Mouse (Mus musculus): ENCODE results near the gene Cdc42ep5.

Cdc42ep5 gene

DNA sequence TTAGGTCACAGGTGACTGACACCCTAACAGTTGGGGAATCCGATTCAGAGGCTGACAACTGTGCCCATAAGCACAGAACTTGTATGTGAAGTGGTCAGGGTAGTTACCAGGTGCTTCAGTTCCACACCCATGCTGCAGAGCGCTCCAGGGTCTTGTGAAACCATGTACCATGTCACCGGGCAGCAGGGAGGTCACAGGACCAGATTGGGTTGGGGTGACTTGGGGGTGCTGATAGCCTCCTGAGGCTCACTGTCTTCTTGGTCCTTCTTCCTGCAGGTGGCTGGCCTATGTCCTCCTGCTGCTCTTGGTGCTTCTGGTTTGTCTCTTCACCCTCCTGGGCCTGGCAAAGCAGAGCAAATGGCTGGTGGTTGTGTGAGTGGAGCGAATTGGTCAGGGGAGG is 36.8 kb downstream of the Cdc42ep5 start:
- no peak for DNase-seq (ENCODE audit: extremely low read depth, low read depth)

DNA sequence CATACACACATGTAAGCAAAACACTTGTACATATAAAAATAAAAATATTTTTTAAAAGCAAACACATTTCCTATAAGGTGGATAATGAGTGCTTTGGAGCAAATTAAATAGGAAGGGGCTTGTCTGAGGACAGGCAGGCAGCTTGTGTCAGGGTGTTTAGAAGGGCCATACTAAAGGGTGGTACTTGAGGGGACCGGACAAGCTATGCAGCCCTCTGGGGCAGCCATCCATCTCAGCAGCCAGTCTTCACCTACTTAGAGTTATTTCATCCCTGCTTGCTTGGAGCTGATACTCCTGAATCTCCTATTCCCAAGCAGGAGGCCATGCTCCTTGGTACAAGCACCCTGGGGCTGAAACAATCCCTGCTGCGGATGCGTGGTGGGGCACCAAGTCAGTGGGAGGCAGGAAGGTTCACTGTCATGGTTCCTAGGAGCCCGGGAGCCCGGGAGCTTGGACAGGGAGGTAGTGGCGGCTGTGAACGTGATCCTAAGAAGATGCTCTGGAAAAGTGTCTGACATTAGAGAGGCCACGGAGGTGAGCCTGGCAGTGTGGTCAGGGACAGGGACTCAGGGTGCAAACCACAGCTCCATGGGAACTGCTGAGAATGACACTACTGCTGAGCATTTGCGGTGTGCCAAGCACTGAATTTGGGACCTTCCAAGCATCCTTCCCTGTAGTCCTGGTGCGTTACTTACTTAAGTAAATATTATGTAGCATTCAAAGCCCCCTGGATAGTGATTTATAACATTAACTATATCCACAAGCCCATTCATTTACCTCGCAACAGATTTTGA is 37.5 kb downstream of the Cdc42ep5 start:
- DNase-seq (ENCODE audit: extremely low read depth, low read depth) = no peak

DNA sequence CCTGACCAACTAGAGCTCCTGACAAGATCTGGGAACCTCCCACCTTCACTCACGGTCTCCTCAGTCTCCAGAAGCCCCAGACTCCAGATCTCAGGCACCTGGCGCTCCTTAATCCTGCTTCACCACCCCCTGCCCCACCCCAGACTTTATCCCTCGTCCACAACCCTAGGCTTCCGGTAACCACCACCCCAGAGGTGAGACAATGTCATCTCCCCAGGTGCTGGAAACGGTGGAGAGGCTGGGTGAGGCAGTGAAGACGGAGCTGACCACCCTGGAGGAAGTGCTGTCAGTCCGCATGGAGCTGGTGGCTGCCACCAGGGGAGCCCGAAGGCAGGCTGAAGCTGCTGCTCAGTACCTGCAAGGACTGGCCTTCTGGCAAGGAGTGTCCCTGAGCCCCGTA is 39.4 kb downstream of the Cdc42ep5 start:
- DNase-seq (ENCODE audit: extremely low read depth, low read depth) = no peak

DNA sequence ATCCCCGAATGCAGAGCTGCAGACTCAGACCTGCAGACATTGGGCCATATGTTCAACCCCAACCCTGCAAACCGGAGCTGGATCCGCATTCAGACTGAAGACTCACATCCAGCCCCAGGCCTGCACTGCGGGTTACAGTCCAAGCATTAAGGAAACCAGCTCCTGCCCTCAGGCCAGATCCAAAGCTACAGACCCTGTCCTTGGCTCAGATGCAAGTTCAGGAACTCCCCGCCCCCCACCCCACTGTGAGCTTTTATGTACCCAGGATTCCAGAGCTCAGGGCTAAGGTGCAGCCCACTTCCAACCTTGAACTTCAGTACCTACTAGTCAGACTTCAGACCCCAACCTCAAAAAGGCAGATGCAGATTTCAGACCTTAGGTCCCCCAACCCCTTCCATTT is 39.8 kb downstream of the Cdc42ep5 start:
- DNase-seq (ENCODE audit: extremely low read depth, low read depth) = no peak

DNA sequence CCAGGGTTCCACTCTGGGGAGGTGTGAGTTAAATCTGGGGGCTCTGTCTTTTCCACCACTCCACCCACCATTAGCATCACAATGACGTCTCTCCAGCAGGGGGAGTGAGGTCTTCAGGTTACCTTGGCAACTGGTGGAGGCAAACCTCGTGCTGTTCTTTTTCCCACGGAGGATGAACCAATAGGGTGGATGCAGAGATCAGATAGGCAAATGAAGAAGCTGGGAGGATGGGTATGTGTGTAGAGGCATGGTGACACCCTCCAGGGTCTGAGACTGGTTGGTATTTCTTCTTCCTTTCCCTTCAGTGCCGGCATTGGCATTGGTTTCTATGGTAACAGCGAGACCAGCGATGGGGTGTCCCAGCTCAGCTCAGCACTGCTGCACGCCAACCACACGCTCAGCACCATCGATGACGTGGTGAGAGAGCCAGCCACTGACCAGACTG is 40.3 kb downstream of the Cdc42ep5 start:
- DNase-seq (ENCODE audit: extremely low read depth, low read depth) = no peak

DNA sequence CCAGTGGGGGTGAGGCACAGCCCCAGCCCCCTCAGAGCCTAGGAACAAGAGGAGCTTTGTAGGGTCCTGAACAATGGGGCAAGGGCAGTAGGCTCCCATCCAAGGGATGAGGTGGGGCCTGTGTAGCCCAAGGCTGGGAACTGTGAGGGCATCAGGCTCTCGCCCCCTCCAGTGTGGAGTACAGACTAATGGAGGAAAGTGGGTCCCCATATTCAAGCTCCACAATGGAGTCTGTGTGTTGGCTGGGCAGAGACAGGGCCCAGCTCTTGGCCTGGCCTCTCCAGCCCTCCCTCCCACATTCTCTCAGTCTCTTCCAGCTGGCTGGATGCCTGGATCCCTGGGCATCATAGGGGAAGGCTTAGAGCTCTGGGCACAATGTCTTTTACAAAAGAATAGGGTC is 40.9 kb downstream of the Cdc42ep5 start:
- DNase-seq (ENCODE audit: extremely low read depth, low read depth) = no peak

DNA sequence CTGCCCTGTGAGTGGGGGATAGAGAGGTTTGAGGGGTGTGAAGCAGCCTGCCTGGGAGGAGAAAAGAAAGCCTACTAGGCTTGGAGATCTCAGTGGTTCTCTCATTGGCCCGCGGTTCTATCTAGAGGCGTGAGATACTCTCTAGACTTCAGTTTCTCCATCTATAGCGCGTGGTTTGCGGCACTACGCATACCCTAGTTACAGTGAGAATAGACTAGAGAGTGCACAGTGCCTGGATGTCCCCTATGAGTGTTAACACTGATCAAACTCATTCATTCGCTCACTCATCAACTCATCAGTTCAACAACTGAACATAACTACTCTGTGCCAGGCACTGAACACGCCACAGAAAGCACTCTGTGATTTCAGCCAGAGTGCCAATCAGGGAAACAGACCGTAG is 41.9 kb downstream of the Cdc42ep5 start:
- no peak for DNase-seq (ENCODE audit: extremely low read depth, low read depth)

DNA sequence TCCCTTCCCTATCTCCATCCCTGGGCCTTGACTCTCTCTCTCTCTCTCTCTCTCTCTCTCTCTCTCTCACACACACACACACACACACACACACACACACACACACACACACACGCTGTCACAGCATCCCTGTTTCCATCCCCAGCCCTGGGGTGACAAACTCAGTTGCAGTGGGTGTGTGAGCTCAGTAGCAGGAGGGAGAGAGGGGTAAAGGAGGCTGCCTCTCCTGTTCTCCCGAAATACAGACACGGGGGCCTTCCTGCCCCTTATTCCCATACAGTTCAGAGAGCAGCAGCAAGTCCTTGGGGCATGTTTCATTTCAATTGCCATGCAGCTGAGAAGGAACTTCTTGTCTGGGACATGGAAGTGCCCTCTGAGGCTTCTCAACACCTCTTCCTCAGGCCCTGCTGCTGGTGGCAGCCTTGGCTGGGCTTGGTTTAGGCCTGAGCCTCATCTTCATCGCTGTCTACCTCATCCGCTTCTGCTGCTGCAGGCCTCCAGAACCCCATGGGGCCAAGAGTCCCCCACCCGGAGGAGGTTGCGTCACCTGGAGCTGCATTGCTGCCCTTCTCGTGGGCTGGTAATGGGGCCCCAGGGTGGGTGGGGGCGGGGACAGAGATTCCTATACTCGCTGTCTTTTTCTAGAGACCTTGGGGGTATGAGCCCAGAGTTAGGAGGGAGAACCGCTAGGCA is 42.4 kb downstream of the Cdc42ep5 start:
- no peak for DNase-seq (ENCODE audit: extremely low read depth, low read depth)

DNA sequence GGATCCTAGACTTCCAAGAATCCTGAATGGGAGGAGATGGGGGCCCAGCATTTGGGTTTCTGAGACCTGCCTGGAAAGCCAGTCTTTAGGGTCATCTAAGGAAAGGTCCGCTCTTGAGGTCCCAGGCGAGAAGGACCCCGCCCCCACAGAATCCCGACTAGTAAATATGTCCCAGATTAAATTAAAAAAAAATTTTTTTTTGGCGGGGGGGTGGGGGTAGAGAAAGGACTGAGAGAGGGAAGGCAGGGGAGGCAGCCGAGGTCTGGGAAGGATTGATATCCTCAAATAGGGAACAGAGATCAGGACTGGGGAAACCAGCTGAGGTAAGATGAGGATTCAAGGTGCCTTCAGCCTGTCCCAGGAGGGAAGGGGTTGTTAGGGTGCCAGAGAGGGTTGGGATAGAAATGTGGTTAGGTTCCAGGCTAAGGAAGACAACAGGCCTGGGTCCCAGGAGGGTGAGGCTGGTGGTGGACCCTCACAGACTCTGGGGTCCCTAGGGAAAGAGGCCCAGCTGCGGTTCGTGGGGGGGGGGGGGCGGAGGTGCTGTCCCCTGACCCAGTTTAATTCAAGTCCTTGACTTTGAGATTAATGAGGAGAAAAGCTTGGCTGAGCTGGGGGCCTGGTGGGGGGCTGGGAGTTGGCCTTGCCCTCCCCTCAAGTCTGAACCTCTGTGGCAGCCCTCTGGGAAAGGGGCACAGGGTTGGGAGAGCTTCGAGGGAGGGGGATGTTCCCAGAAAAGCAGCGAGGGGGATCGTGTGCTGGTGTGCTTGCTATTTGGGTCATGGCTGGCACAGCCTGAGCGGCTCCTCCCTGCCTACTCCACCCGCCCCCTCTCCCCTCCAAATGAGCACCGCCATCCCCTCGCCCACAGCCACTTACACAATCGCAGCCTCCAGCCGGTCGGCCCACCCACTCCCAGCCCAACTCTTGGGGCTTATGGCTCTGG is 44.4 kb downstream of the Cdc42ep5 start:
- no peak for DNase-seq (ENCODE audit: extremely low read depth, low read depth)

DNA sequence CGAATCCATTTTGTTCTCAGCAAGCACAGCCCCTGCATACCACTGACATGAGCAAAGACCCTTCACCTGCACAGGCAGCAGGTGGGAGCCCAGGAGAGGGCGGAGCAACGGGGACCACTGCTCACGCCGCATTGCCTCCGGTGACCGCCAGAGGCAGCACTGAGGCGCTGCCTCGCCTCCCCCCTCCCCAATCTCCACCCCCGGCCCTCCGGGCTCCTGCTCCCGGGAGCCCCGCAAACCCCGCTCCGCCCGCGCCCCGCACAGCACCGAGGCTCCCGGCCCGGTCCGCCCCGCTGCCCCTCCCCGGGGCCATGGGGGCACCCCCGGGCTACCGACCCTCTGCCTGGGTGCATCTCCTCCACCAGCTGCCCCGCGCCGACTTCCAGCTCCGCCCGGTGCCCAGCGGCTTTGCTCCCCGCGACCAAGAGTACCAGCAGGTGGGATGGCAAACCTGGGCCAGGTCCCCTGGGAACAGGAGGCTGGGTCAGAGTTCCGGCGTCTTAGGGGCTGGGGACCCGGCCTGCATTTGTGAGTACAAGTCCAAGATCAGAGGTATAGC is 45.2 kb downstream of the Cdc42ep5 start, which contains the start of gene Ttyh1:
TSS of gene Ttyh1 (plus strand) at position 65 of the 559 bp plus-strand sequence.
- DNase-seq (ENCODE audit: extremely low read depth, low read depth) = no peak

DNA sequence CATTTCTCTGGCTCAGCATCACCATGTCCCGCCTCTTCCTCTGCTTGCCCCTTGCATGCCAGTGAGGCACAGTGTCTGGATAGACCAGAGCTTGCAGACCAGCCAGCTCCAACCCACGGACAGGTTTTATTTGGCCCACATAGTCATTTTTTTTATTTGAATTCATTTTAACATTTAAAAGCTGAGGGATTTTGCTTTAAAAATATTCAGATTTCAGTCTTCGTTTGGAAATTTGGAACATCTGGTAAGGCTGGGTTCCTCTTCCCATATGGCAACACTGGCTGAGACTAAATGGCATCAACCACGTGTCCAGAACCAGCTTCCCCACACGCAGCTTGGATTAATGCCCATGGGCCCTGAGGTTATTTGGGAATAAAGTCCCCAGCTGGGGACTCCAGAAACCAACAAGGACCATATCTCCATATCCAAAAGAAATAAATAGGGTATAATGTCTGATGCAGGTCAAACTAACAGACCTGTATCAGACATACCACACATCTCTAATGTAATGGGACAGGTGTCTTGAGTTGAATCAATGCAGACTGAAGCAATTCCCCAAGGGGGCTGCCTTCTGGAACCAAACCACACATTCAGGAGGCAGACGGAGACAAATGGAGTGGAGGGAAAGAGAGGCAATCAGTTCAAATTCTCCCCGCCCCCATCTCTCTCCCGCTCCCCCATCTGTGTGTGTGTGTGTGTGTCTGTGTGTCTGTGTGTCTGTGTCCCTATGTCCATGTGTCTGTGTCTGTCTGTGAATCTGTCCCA is 47.4 kb downstream of the Cdc42ep5 start:
- DNase-seq (ENCODE audit: extremely low read depth, low read depth) = no peak

DNA sequence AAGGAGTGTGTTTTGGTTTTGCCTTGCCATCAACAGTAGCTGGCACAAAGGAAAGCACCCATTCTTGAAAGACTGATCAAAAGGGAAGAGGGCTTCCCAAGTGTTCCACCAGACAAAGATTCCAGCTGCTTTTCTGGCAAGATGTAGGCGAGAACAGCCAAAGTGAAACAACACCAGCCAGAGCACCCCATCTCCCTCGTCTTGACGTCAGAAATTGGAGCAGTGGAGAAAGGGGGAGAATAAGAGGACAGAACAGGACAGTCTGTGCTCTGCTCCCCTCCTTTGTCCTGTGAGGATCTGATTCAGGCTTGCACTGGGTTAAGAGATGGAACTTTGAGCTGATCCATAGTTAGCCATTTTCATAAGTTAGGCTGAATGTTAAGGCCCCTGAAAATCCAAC is 52.9 kb downstream of the Cdc42ep5 start:
- DNase-seq (ENCODE audit: extremely low read depth, low read depth) = no peak

DNA sequence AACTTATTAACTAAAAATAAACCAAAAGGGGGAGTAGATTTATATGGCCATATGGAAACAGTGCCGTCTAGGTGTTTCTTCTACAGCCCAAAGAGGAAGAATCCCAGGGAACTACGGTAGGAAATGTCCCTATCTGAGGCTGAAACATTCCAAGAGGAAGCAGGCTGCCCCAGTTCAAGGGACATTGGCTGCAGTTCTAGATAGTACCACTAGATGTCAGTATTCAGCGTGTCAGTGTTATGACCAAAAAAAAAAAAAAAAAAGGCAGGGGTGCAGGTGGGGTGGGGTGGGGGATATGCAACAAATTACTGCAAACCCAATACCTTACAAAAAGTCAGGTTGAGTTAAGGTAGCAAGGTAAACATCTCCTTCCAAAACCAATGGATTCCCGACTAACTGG is 61.2 kb downstream of the Cdc42ep5 start:
- DNase-seq (ENCODE audit: extremely low read depth, low read depth) = no peak

Measured in MEL-GATA-1-ER (cell line).